Mouse (Mus musculus): ENCODE results near the gene Clip2. TPM values are rescaled to one million over a fixed set of nuclear protein-coding genes. Genes with fewer than 3 reads are reported as not detected.
A peak's percentile ranks its signal among the peaks of the same experiment; 100 is the strongest.

Gene Clip2
- total RNA-seq, 2 experiments from 2014 or later: 16.7 to 17.7 TPM

- peak in 1 of 2 experiments; percentile 51 for DNase-seq (ENCODE audit: low spot score in 2 of 2)
These were observed 21.4 kb downstream of the Clip2 start for GRCm38 (mm10) chr5:134530830-134531229.

DNA sequence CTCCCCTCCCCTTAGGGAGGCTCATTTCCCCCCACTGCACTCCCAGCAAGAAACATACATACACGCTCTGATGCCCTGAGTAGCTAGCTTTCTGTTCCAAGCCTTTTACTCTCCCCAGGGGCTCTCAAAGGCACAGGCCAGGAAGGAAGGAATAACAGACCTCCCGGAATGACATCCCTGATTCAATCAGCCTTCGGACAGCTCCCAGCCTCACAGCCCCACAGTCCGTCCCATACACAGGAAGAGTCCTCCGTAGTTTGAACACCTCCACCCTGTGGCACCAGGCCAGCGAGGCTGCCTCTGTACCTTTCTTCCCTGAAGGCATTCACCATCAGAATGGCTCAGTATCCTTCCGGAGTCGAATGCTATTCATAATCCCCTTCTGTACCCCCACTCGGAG lies 23.7 kb downstream of the Clip2 start:
- DNase-seq (ENCODE audit: low spot score in 2 of 2): no peak

DNA sequence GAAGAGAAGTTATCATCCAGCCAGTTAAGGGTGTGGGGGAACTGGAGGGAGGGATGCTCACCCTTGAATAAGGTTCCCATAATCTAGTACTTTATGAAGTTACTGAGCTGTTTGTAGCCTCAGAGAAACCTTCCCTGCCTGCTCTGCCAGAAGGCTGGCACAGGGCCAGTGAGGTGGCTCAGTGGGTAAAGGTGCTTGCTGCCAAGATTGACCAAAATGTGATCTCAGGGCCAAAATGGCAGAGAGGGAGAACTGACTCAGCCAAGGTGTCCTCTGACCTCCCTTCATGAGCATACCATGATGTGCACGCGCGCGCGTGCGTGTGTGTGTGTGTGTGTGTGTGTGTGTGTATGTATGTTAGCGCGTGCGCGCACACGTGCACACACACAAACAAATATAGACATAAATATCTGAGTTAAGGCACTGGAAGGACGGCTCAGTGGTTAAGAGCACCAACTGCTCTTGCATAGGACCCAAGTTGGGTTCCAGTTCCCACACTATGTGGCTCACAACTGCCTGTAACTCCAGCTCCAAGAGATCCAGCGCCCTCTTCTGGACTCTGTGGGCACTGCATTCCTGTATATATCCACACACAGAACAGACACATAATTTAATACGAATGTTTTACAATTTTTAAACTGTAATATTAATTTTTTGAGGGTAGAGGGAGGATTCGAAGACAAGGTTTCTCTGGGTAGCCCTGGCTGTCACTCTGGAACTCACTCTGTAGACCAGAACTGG lies 26.1 kb downstream of the Clip2 start:
- no peak for DNase-seq (ENCODE audit: low spot score in 2 of 2)

- no peak for DNase-seq (ENCODE audit: low spot score in 2 of 2)
These were observed 28.5 kb downstream of the Clip2 start for GRCm38 (mm10) chr5:134523728-134524127.

DNA sequence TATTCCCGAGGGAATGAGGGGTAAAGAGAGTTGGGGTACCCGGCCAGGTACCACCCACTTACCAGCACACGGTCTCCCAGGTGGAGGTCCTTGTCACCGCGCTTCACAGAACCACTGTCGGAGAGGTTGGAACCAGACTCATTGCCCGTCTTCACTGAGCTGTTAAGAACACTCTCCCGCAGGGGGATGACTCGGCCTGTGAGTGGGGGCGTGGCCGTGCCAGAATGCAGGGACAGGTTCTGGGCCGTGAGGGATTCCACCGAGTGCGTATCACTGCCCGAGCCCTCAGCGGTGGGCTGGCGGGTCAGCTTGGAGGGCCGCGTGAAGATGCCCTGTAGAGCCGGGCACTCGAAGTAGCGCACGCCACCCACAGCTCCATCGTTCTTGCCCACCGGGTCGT lies 29.7 kb downstream of the Clip2 start:
- DNase-seq (ENCODE audit: low spot score in 2 of 2): no peak

DNA sequence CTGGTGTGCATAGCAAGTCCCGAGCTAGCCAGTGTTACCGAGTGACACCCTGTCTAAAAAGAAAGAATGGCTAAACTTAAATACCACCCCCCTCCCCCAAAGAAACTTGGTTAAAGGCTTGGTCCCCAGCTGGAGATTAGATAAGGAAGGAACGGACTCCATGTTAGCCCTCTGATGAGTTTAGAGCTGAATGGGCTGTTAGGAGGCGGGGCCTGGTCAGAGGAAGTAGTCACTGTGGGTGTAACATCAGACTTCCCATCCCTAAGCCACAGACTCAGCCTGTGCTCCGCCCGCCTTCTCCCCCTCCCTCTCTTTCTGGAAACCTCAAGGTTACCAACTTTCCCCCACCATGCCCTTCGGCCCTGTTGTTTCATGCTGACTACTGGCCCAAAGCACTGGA lies 30.4 kb downstream of the Clip2 start:
- no peak for DNase-seq (ENCODE audit: low spot score in 2 of 2)

GRCm38 (mm10) chr5:134521131-134521530 lies 31.1 kb downstream of the Clip2 start:
- DNase-seq (ENCODE audit: low spot score in 2 of 2): no peak

GRCm38 (mm10) chr5:134520120-134520519 lies 32.1 kb downstream of the Clip2 start:
- DNase-seq (ENCODE audit: low spot score in 2 of 2): no peak

- DNase-seq (ENCODE audit: low spot score in 2 of 2): no peak
These were observed 32.8 kb downstream of the Clip2 start for GRCm38 (mm10) chr5:134519471-134519870.

DNA sequence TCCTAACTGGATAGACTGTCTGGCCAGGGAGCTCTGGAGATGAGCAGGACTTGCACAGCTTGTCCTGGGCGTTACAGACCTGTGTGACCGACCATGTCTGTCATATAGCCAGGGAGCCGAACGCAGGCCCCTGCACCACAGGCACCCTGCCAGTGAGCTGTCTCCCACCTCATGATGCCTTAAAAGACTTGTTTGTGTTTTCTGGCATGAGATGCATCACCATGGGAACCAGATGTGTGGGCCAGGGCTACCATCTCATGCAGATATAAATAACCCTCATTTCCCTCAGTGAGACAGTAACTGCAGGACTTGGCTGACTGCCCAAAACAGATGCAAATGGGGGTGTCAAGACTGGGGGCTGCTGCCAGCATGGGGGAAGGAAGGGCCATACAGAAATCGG lies 40.1 kb downstream of the Clip2 start:
- DNase-seq (ENCODE audit: low spot score in 2 of 2): no peak

DNA sequence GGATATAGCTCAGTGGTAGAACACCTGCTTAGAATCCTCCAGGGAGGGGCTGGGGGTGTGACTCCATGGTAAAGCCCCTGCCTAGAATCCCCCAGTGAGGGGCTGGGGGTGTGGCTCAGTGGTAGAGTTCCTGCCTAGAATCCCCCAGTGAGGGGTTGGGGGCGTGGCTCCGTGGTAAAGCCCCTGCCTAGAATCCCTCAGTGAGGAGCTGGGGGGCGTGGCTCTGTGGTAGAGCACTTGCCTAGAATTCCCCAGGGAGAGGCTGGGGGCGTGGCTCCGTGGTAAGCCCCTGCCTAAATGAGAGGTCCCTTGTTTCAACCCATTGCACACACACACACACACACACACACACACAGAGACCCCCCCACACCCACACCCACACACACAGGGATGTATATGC lies 42.0 kb downstream of the Clip2 start:
- no peak for DNase-seq (ENCODE audit: low spot score in 2 of 2)

DNA sequence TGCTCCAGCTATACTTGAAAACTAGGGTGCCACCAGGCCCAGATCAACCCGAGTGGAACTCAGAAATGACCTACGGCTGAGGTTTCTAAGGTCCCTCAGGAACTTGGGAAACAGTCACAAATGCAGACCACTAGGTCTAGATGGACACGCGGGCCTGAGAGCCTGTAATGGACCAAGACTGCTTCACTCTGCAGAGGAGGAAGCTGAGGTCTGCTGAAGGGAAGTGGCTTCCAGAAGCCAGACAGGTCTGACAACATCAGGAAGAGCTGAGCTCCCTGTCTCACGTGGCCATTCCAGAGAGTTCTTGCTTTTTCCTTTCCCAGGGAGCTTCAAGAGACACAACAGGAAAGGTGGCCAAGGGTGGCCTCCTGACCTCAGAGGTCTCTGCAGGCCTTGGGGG lies 43.3 kb downstream of the Clip2 start:
- no peak for DNase-seq (ENCODE audit: low spot score in 2 of 2)

- no peak for DNase-seq (ENCODE audit: low spot score in 2 of 2)
These were observed 44.3 kb downstream of the Clip2 start for GRCm38 (mm10) chr5:134507859-134508399.

- DNase-seq (ENCODE audit: low spot score in 2 of 2): peak; percentile 62 to 74
These were observed 44.9 kb downstream of the Clip2 start for GRCm38 (mm10) chr5:134507307-134507706.

GRCm38 (mm10) chr5:134505810-134506292 lies 46.4 kb downstream of the Clip2 start:
- DNase-seq (ENCODE audit: low spot score in 2 of 2): no peak

DNA sequence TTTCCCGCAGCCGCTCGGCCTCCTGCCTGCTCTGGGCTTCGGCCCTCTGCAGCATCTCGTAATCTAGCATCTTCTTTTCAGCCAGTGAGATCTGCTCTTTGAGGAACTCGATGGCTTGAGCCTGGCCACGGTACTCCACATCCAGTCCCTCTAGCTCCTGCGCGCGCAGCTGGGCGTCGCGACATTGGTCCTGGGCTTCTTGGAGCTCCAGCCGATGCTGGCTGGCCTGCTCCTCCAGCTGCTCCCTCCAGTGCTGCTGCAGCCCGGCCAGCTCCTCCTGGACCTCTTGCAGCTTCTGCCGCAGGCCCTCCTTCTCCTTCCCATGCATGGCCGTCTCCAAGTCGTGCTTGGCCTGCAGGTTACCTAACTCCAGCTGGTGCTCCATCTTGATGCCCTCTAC lies 49.6 kb downstream of the Clip2 start:
- DNase-seq (ENCODE audit: low spot score in 2 of 2): no peak

GRCm38 (mm10) chr5:134501453-134501852 lies 50.8 kb downstream of the Clip2 start:
- DNase-seq (ENCODE audit: low spot score in 2 of 2): no peak

GRCm38 (mm10) chr5:134500681-134501080 lies 51.6 kb downstream of the Clip2 start:
- no peak for DNase-seq (ENCODE audit: low spot score in 2 of 2)

GRCm38 (mm10) chr5:134500062-134500461 lies 52.2 kb downstream of the Clip2 start:
- peak; percentile 46 to 63 for DNase-seq (ENCODE audit: low spot score in 2 of 2)

DNA sequence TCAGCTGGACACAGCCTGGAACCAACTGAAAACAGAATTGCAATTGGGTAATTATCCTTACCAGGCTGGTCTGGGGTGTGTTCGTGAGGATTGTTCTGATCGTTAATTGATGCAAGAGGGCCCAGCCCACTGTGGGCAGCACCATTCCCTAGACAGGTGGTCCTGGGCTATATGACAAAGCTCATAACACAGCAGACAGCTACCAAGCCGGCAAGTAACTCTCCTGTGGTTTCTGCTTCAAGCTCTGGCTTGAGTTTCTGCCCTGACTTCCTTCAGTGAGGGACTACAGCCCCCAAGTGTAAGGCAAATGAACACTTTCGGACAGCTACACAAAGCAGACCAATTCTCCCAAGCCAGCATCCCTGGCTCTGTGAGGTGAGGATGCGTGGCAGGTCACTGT lies 55.2 kb downstream of the Clip2 start:
- no peak for DNase-seq (ENCODE audit: low spot score in 2 of 2)

DNA sequence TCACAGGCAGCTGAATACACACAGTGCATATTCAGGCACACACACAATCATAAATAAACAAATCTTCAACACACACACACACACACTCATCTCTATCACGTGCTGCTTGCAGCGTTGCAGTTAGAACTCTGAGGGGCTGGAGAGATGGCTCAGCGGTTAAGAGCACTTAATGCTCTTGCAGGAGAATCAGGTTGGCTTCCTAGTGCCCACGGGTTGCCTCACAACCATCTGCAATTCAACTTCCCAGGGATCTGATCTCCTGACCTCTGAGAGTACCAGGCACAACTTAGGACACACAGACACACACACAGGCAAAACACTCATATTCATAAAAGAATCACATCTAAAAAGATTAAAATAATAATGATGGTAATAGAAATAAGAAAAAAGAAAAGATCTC lies 56.4 kb downstream of the Clip2 start:
- DNase-seq (ENCODE audit: low spot score in 2 of 2): no peak

DNA sequence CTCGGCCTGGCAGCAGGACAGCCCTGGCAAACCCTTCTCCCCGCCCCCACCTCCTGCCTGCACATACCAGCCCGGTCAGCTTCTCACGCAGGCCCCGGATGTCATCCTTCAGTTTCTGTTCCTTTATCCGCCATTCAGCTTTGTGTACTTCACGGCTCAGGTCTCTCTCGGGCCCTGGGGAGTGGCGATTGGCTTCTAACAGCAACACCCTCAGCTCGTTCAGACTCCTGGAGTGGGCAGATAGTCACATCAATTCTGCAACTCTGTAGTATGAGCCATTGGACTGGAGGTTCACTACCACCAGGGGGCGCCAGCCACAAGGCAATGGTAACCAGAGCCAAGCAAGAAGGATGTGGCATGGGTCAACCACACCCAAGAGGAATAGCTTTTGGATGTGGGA lies 58.1 kb downstream of the Clip2 start:
- DNase-seq (ENCODE audit: low spot score in 2 of 2): peak; percentile 88 to 91

GRCm38 (mm10) chr5:134492956-134493355 lies 59.3 kb downstream of the Clip2 start:
- DNase-seq (ENCODE audit: low spot score in 2 of 2): no peak
